Mouse (Mus musculus) bone marrow macrophage, adult 2 months (primary cell): ENCODE measurements around the gene Itpripl1.

Experiments used
- CTCF ChIP-seq: IDR thresholded peaks from 2 replicates; pipeline ENCODE4 v1.5.1; 2012; ENCODE audit warnings: low read depth, mild to moderate bottlenecking, low read length, moderate library complexity
- POLR2A ChIP-seq: IDR thresholded peaks from 2 replicates; pipeline ENCODE4 v1.6.1; 2012; ENCODE audit warnings: mild to moderate bottlenecking, low read depth, low read length, borderline replicate concordance

DNA sequence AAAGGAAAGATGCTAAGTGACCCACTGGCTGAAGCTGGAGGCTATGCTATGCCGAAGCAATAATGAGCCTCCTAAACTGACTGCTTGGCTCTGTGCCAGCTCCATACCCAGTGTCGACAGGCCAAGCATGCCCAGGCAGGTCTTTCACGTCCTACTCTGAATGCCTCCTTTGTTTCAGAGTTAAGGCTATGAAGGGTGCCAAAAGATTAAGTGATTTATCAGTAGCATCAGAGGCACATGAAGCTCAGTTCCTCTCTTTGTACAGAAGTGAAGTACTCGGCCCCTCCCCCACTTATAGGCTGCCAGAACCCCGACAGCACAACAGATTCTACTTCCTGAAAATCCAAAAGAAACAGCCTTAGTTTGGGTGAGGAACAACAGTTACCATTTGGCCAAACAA, 6.3 kb downstream of the Itpripl1 start:
- TF ChIP-seq CTCF: no peak
- TF ChIP-seq POLR2A: no peak
